Mouse (Mus musculus) embryonic facial prominence, embryonic 14.5 days (tissue): ENCODE measurements around the gene Mpnd. TPM values are rescaled to one million over a fixed set of nuclear protein-coding genes. Genes with fewer than 3 reads are reported as not detected.

ENCODE experiments used
- ATAC-seq: fragments of 200-750 bp; cut with Nextera tagmentation; 2 replicates; pipeline ENCODE4 v1.8.0; 2017; ENCODE audit warnings: low read depth, moderate number of reproducible peaks, moderate TSS enrichment
- DNase-seq: peaks from one replicate; pipeline ENCODE4 v3.0.0-alpha.2; 2015; ENCODE audit warnings: low spot score
- H3K27ac ChIP-seq: fragments of 300-500 bp; sonication (generic); replicated peaks from 2 replicates; pipeline ENCODE4 v1.5.1; 2014; ENCODE audit warnings: low read depth, mild to moderate bottlenecking, low read length, moderate library complexity
- H3K27me3 ChIP-seq: fragments of 300-500 bp; sonication (generic); replicated peaks from 2 replicates; pipeline ENCODE4 v1.6.1; 2014; ENCODE audit warnings: low read length; ENCODE audit not compliant: control insufficient read depth, insufficient read depth
- H3K36me3 ChIP-seq: fragments of 300-500 bp; sonication (generic); 2 replicates; pipeline ENCODE4 v1.6.1; 2014; ENCODE audit warnings: low read length, mixed read lengths; ENCODE audit not compliant: control insufficient read depth, insufficient read depth
- H3K4me1 ChIP-seq: fragments of 300-500 bp; sonication (generic); 2 replicates; pipeline ENCODE4 v1.6.1; 2014; ENCODE audit warnings: antibody characterized with exemption, low read length; ENCODE audit not compliant: control insufficient read depth, insufficient read depth
- H3K4me2 ChIP-seq: fragments of 300-500 bp; sonication (generic); 2 replicates; pipeline ENCODE4 v1.6.1; 2014; ENCODE audit warnings: low read depth, mild to moderate bottlenecking, low read length, moderate library complexity, mixed read lengths
- H3K4me3 ChIP-seq: fragments of 300-500 bp; sonication (generic); 2 replicates; pipeline ENCODE4 v1.5.1; 2014; ENCODE audit warnings: low read depth, mild to moderate bottlenecking, low read length
- H3K9ac ChIP-seq: fragments of 300-500 bp; sonication (generic); 2 replicates; pipeline ENCODE4 v1.6.1; 2014; ENCODE audit warnings: low read depth, mild to moderate bottlenecking, low read length, moderate library complexity, mixed read lengths
- H3K9me3 ChIP-seq: fragments of 300-500 bp; sonication (generic); 2 replicates; pipeline ENCODE4 v1.6.1; 2016; ENCODE audit warnings: low read length; ENCODE audit not compliant: control insufficient read depth
- WGBS: fragments of 180-500 bp; shearing (Covaris S2); extraction: QIAGEN DNeasy Blood & Tissue Kit; methylation state at CpG from one replicate; pipeline ENCODE4 v1.1.7; 2014; 5-methylcytosine and 5-hydroxymethylcytosine counted together
- polyA plus RNA-seq: library from polyadenylated mRNA; unstranded; fragments of >200 nt; fragmentation: Nextera tagmentation; extraction: Ambion mirVana; gene quantifications from 2 replicates; pipeline ENCODE4 v1.2.1, GENCODE M21; 2014

Mpnd gene
- polyA plus RNA-seq, 1 experiment from 2014 or later: 81.8 TPM

- peak; percentile 34; the same call in 1 of the 2 replicates for ATAC-seq
- 10% methylated on average over 28 of the region's 30 CpGs for WGBS
- no peak for DNase-seq
- H3K27ac ChIP-seq: no peak overlapping the region
- H3K4me1 ChIP-seq: 0 out of 2 replicates have a peak, but pooled peaks cover 2% of the 10 kb centered on the region
- no peak overlapping the region; the same call in 1 of the 2 replicates for H3K9ac ChIP-seq
- H3K9me3 ChIP-seq: no peaks in the 10 kb centered on the region
- peak overlapping the region; percentile 20 for H3K4me3 ChIP-seq
- peak overlapping the region; percentile 40 for H3K4me2 ChIP-seq
- H3K36me3 ChIP-seq: 0 out of 2 replicates have a peak, but pooled peaks cover 11% of the 10 kb centered on the region
- no peaks in the 10 kb centered on the region; the same call in 1 of the 2 replicates for H3K27me3 ChIP-seq
Observed at GRCm38 (mm10) chr17:55999794-56000499, 5.6 kb upstream of the Mpnd start.

GRCm38 (mm10) chr17:56003000-56003399 lies 2.5 kb upstream of the Mpnd start:
- 85% methylated on average over 3 of the region's 3 CpGs for WGBS
- no peak overlapping the region for H3K4me3 ChIP-seq
- H3K4me1 ChIP-seq: 0 out of 2 replicates have a peak, but pooled peaks cover 2% of the 10 kb centered on the region
- no peaks in the 10 kb centered on the region for H3K9me3 ChIP-seq
- H3K27ac ChIP-seq: no peak overlapping the region
- no peaks in the 10 kb centered on the region; the same call in 1 of the 2 replicates for H3K27me3 ChIP-seq
- no peak overlapping the region for H3K4me2 ChIP-seq
- no peak for ATAC-seq
- no peaks in the 10 kb centered on the region for H3K36me3 ChIP-seq
- H3K9ac ChIP-seq: no peak overlapping the region
- DNase-seq: no peak

GRCm38 (mm10) chr17:56006956-56007355 lies 1.4 kb downstream of the Mpnd start:
- no peaks in the 10 kb centered on the region for H3K27me3 ChIP-seq
- no peaks in the 10 kb centered on the region for H3K9me3 ChIP-seq
- H3K4me3 ChIP-seq: no peak overlapping the region
- H3K4me1 ChIP-seq: peaks cover 14% of the 10 kb centered on the region; the same call in 1 of the 2 replicates
- peak overlapping the region; percentile 100; the same call in 1 of the 2 replicates for H3K4me2 ChIP-seq
- DNase-seq (no peak), ATAC-seq (no peak)
- no peak overlapping the region for H3K9ac ChIP-seq
- 43% methylated on average over 10 of the region's 10 CpGs for WGBS
- peak overlapping the region; percentile 62; the same call in 1 of the 2 replicates for H3K27ac ChIP-seq
- peaks cover 8% of the 10 kb centered on the region for H3K36me3 ChIP-seq

- ATAC-seq (peak; percentile 20), DNase-seq (no peak)
- Histone ChIP-seq H3K9me3 (no peaks in the 10 kb centered on the region), H3K9ac (peak overlapping the region; percentile 36), H3K4me3 (peak overlapping the region; percentile 73), H3K4me1 (peaks cover 14% of the 10 kb centered on the region; the same call in 1 of the 2 replicates), H3K4me2 (peak overlapping the region; percentile 100), H3K27me3 (no peaks in the 10 kb centered on the region), H3K36me3 (peaks cover 15% of the 10 kb centered on the region), H3K27ac (peak overlapping the region; percentile 62)
- WGBS: 30% methylated on average over 13 of the region's 14 CpGs
Observed at GRCm38 (mm10) chr17:56007444-56008355, 2.2 kb downstream of the Mpnd start.

- DNase-seq: peak; percentile 99
- Histone ChIP-seq H3K4me2 (peak overlapping the region; percentile 100), H3K4me3 (peak overlapping the region; percentile 73), H3K27me3 (no peaks in the 10 kb centered on the region), H3K9ac (peak overlapping the region; percentile 77), H3K27ac (peak overlapping the region; percentile 94), H3K9me3 (no peaks in the 10 kb centered on the region), H3K36me3 (peaks cover 21% of the 10 kb centered on the region), H3K4me1 (peaks cover 14% of the 10 kb centered on the region; the same call in 1 of the 2 replicates)
- peak; percentile 94 for ATAC-seq
- WGBS: under 1% methylated on average over 21 of the region's 21 CpGs
Observed at GRCm38 (mm10) chr17:56008356-56009087, 3.0 kb downstream of the Mpnd start.

GRCm38 (mm10) chr17:56009088-56009961 lies 3.8 kb downstream of the Mpnd start:
- peak; percentile 93 for ATAC-seq
- Histone ChIP-seq H3K9ac (peak overlapping the region; percentile 77), H3K4me2 (peak overlapping the region; percentile 100), H3K36me3 (peaks cover 25% of the 10 kb centered on the region), H3K4me3 (peak overlapping the region; percentile 73), H3K9me3 (no peaks in the 10 kb centered on the region), H3K27ac (peak overlapping the region; percentile 94), H3K4me1 (peaks cover 14% of the 10 kb centered on the region; the same call in 1 of the 2 replicates), H3K27me3 (no peaks in the 10 kb centered on the region)
- WGBS: under 1% methylated on average over 48 of the region's 62 CpGs
- peak; percentile 97 for DNase-seq

- H3K36me3 ChIP-seq: peaks cover 27% of the 10 kb centered on the region
- no peaks in the 10 kb centered on the region for H3K9me3 ChIP-seq
- peak overlapping the region; percentile 73 for H3K4me3 ChIP-seq
- WGBS: 10% methylated on average over 2 of the region's 2 CpGs
- ATAC-seq (no peak), DNase-seq (no peak)
- peak overlapping the region; percentile 77 for H3K9ac ChIP-seq
- peak overlapping the region; percentile 100 for H3K4me2 ChIP-seq
- H3K27ac ChIP-seq: peak overlapping the region; percentile 94; the same call in 1 of the 2 replicates
- peaks cover 14% of the 10 kb centered on the region; the same call in 1 of the 2 replicates for H3K4me1 ChIP-seq
- H3K27me3 ChIP-seq: no peaks in the 10 kb centered on the region
Observed at GRCm38 (mm10) chr17:56009962-56010240, 4.4 kb downstream of the Mpnd start.
